Mouse (Mus musculus): ENCODE data around the gene Stx7. TPM values are rescaled to one million over a fixed set of nuclear protein-coding genes. Genes with fewer than 3 reads are reported as not detected.

The Stx7 gene
- polyA plus RNA-seq, 1 experiment from 2014 or later: 42.3 TPM

DNA sequence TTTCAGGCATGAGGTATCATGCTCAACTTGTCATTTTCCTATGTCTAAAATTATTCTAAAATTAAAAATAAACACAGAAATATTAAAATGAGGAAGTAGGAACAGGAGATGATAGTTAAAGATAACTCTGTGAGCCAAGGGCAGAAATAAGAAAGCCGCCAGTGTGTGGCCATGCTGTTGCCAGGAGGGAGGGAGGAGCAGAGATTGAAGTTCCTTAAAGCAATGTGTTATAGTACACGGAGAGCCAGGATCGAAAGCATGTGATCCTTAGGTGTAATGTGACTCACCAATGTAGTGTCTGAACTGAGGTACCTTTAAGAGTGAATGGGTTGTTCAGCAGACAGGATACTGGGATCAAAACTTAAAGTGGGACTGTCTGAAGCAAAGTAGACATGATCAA lies 6.4 kb upstream of the Stx7 start:
- WGBS: 85% methylated on average over 3 of the region's 3 CpGs
- no peak for DNase-seq (ENCODE audit: extremely low spot score, low spot score)

DNA sequence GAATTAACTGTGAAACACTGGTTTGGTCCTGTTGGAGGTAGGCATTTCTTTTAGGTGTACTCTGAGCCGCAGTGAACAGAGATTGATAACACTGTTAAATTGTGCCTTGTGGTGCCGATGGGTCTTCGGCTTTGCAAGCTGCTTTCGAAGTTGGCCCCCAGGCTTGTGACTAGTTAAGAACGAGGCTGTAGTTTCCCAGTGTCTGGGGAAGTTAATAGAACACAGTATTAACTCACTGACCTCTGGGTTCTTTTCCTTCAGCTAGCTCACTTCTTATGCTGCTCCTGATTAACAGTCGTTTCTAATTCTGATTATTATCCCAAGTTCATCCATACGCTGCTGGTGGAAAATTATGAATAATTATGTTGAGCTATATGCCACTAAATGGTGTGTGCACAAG lies 984 bp downstream of the Stx7 start:
- Histone ChIP-seq H3K4me1 (peaks cover 15% of the 10 kb centered on the region), H3K36me3 (replicated peaks) (no peaks in the 10 kb centered on the region), H3K9me3 (no peaks in the 10 kb centered on the region), H3K27ac (no peak overlapping the region), H3K4me3 (peak overlapping the region; percentile 80), H3K27me3 (ENCODE audit: poor library complexity, severe bottlenecking) (no peaks in the 10 kb centered on the region)
- DNase-seq (ENCODE audit: extremely low spot score, low spot score): no peak
- WGBS: 69% methylated on average over 7 of the region's 7 CpGs

More for the DNA sequence above, 6.4 kb upstream of the Stx7 start:
- Histone ChIP-seq H3K9me3 (no peaks in the 10 kb centered on the region), H3K27me3 (ENCODE audit: poor library complexity, severe bottlenecking) (no peaks in the 10 kb centered on the region), H3K36me3 (replicated peaks) (no peaks in the 10 kb centered on the region), H3K4me3 (no peak overlapping the region), H3K4me1 (no peaks in the 10 kb centered on the region), H3K27ac (no peak overlapping the region)

DNA sequence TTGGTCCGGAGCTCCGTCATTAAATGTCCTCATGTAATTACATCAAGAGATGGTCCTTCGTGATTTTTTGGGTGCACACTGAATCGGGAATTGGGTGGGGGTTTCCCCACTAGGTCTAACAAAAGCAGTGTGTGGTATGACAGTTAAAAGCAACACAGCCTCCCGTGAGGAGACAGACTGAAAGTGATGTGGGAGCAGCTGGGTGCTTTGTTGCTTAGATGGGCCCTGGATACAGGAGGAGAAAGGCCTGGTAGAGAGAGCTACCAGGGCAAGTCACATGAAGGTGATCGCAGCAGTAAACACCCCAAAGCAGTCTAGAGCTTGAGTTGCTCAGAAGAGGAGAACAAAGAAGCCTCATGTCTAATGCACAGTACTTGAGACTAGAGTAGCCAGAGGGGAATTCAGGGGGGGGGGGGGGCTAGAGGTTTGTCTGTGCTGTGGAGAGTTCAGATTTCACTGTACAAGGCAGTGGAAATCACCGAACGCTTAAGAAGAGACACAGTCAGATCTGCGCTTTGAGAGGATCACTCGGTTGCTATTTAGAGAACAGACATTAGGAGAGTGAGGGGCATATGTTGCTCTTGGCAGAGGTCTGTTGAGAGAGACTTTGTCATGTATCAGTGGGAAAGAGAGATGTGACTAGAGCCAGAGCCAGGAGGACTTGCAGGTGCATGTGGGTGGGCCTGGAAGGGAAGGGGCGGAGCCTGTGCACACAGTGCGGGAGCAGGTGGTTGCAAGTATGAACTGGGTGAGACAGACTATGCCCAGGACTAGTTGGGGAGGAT lies 9.6 kb downstream of the Stx7 start:
- WGBS: 91% methylated on average over 12 of the region's 12 CpGs
- no peak for DNase-seq (ENCODE audit: extremely low spot score, low spot score)
- H3K36me3 ChIP-seq (replicated peaks): peaks cover 39% of the 10 kb centered on the region
- H3K4me3 ChIP-seq: no peak overlapping the region
- H3K9me3 ChIP-seq: no peaks in the 10 kb centered on the region
- H3K27ac ChIP-seq: no peak overlapping the region
- H3K27me3 ChIP-seq (ENCODE audit: poor library complexity, severe bottlenecking): no peaks in the 10 kb centered on the region
- H3K4me1 ChIP-seq: no peaks in the 10 kb centered on the region

DNA sequence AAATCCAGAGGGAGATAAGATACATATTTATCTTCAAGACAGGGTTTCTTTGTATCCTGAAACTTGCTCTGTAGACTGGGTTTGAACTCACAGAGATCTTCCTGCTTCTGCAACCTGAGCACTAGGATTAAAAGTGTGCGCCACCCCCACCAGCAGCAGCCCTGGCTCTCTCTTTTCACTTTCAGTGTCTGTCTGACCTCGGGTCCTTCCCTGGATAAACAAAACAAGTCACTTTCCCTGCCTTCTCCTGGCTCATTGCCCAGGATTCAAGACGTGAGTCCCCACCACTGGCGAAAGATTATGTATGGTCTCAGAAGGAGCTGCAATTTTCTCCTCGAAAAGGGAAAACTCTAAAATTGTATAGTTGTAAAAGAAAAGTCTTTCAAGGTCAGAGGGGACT lies 10.5 kb downstream of the Stx7 start:
- H3K9me3 ChIP-seq: no peaks in the 10 kb centered on the region
- peaks cover 39% of the 10 kb centered on the region for H3K36me3 ChIP-seq (replicated peaks)
- WGBS: 86% methylated on average over 5 of the region's 5 CpGs
- peaks cover 8% of the 10 kb centered on the region for H3K4me1 ChIP-seq
- H3K27me3 ChIP-seq (ENCODE audit: poor library complexity, severe bottlenecking): no peaks in the 10 kb centered on the region
- no peak overlapping the region for H3K4me3 ChIP-seq
- no peak for DNase-seq (ENCODE audit: extremely low spot score, low spot score)
- H3K27ac ChIP-seq: no peak overlapping the region

DNA sequence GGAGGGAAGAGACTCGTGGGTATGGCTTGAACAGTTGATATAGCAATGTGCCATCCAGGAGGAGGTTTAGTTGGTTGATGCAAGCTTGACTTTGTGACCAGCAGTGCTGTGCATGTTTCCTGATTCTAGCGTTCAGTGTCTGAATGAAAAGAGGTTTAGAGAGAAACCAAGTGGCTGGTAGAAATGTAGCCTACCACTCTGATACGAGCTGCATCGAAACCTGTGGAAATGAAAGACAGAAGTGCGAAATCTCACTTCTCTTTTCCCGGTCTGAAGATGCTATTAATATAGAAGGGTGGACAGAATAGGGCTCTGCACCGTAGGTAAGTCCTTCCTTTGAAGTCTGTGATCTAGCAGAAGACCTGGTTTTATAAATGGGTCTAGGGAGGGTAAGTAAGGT lies 11.2 kb downstream of the Stx7 start:
- H3K36me3 ChIP-seq (replicated peaks): peaks cover 38% of the 10 kb centered on the region
- peaks cover 14% of the 10 kb centered on the region for H3K4me1 ChIP-seq
- H3K27me3 ChIP-seq (ENCODE audit: poor library complexity, severe bottlenecking): no peaks in the 10 kb centered on the region
- H3K27ac ChIP-seq: no peak overlapping the region
- WGBS: 92% methylated on average over 7 of the region's 7 CpGs
- no peak overlapping the region for H3K4me3 ChIP-seq
- H3K9me3 ChIP-seq: no peaks in the 10 kb centered on the region
- no peak for DNase-seq (ENCODE audit: extremely low spot score, low spot score)

DNA sequence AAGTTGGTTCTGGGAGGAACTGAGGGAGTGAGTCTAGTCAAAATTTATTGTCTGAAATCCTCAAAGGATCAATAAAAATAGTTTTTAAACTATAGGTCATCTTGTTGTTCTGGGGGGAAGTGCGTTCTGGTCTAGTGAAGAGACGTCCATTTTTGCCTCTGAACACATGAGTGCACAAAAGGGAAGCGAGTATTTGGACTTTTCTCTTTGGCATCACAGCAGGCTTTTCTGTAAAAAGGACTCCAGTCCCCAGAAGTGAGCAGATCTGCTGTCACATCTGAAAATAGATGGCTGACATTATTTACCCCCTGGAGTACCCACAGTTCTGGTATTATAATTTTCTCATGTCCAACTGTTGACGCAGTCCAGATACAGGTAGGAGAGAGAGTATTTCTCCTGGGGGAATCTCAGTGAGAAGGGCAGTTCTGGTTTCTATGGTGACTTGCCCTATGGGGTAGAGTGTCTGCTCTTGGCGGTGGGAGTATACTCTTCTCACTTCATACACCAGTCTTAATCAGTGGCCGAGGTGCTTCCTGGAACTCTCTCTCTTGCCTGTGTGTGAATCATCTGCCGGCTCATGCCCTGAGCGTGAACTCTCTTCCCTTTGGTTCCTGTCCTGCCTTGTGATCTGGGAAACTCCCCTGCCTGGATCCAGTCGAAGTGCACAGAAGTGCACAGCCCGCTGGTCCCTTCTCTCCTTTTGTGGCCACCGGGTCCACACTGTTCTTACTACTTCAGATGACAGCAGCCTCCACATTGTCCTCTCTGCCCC lies 15.2 kb downstream of the Stx7 start:
- no peaks in the 10 kb centered on the region for H3K9me3 ChIP-seq
- no peak for DNase-seq (ENCODE audit: extremely low spot score, low spot score)
- H3K4me3 ChIP-seq: no peak overlapping the region
- peaks cover 27% of the 10 kb centered on the region for H3K4me1 ChIP-seq
- peaks cover 4% of the 10 kb centered on the region for H3K36me3 ChIP-seq (replicated peaks)
- 52% methylated on average over 11 of the region's 11 CpGs for WGBS
- 0 out of 2 replicates have a peak overlapping the region, but pooled peaks have one; percentile 20 for H3K27ac ChIP-seq
- H3K27me3 ChIP-seq (ENCODE audit: poor library complexity, severe bottlenecking): no peaks in the 10 kb centered on the region

DNA sequence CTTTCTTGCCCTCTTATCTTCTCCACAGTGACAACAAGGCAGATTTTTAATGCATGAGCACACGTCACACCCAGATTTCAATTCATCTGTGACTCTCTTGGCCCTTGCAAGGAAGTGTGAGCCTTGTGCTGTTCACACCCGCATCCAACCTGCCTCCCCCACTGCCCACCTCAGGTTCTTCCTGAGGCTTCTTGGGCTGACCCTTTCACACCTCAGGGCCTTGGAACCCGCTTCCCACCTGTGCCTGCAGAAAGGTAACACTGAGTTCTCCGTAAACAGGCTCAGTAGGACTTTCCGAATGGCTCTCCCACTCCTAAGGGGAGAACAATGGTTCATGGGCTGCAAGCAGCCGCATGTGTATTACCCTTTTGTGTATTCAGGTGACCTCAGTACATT lies 15.8 kb downstream of the Stx7 start:
- Histone ChIP-seq H3K27me3 (ENCODE audit: poor library complexity, severe bottlenecking) (no peaks in the 10 kb centered on the region), H3K9me3 (no peaks in the 10 kb centered on the region), H3K27ac (peak overlapping the region; percentile 20; the same call in 1 of the 2 replicates), H3K4me1 (peaks cover 27% of the 10 kb centered on the region), H3K4me3 (no peak overlapping the region), H3K36me3 (replicated peaks) (no peaks in the 10 kb centered on the region)
- no peak for DNase-seq (ENCODE audit: extremely low spot score, low spot score)
- 68% methylated on average over 6 of the region's 6 CpGs for WGBS

DNA sequence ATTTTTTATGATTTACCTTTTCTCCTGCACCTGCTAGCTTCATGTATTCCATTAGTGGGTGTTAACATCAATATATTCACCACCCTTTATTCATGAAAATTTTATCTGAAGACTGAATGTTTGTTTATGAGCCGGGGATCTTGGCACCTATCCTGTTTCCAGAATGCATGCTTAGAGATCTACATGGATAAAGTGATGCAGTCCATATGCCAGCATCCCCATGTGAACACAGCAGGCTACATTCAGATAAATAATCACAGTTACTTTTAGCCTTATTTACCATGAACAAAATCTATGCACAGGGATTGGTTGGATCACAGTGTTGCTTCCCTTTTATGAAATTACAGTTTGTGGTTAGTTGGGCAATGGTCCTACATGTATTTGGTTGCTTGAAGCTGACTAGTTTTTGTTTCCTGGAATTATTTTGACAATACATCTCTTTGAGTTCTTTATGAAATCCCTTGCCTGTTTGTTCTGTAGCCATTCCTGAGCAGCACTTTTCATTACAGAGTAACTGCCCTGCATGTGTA lies 16.5 kb downstream of the Stx7 start:
- Histone ChIP-seq H3K27ac (no peak overlapping the region), H3K27me3 (ENCODE audit: poor library complexity, severe bottlenecking) (no peaks in the 10 kb centered on the region), H3K4me1 (peaks cover 27% of the 10 kb centered on the region), H3K9me3 (no peaks in the 10 kb centered on the region), H3K4me3 (no peak overlapping the region), H3K36me3 (replicated peaks) (no peaks in the 10 kb centered on the region)
- 74% methylated on average over 1 of the region's 1 CpGs for WGBS
- no peak for DNase-seq (ENCODE audit: extremely low spot score, low spot score)

DNA sequence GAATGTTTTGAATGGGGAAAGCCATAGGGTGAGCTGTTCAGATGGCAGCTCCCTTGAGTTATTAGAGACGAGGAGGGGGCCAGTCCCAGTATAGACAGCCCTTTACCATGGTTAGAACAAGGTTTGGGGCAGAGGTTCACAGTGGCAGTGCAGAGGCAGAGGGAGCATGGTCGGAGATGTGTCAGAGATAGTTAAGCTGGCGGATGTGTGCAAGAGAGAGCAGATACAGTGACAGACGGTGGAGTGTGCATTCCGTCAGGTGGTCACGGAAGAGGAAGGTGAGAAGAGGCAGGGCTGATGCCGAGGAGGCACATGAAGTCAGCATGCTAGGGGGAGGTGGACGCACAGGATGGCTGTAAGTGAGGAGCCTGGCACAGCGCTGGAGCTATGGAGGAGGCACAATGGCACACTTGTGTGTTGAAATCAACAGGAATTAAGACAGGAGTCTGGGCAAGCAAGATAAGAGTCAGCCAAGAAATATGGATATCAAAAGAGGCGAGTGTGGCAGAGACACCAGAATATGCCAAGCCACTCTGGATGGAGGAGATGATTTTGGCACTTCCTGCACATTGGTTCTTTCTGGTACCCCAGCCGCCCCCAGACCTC lies 19.0 kb downstream of the Stx7 start:
- Histone ChIP-seq H3K4me3 (no peak overlapping the region), H3K4me1 (peaks cover 27% of the 10 kb centered on the region), H3K27me3 (ENCODE audit: poor library complexity, severe bottlenecking) (no peaks in the 10 kb centered on the region), H3K9me3 (no peaks in the 10 kb centered on the region), H3K27ac (no peak overlapping the region), H3K36me3 (replicated peaks) (no peaks in the 10 kb centered on the region)
- 94% methylated on average over 11 of the region's 11 CpGs for WGBS
- DNase-seq (ENCODE audit: extremely low spot score, low spot score): no peak

DNA sequence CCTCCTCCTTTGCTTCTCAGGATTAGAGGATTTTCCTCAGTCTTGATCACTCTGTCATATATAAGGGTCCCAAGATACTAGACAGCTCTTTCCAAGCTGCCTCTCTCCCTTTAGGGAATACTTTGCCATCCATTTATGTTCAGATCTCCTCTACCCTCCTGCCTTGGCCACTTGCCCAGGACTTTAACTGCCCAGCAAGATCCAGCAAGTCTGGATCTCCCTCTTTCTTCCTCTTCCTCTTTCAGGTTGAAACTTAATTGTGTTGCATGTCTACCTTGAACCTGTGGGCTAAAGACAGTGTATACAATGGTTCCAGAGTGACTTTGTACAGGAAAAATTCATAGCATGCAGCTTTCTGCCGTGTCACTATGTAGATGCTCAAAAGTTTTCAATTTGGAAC lies 19.8 kb downstream of the Stx7 start:
- Histone ChIP-seq H3K27ac (no peak overlapping the region), H3K4me3 (no peak overlapping the region), H3K4me1 (peaks cover 26% of the 10 kb centered on the region), H3K9me3 (no peaks in the 10 kb centered on the region), H3K36me3 (replicated peaks) (no peaks in the 10 kb centered on the region), H3K27me3 (ENCODE audit: poor library complexity, severe bottlenecking) (no peaks in the 10 kb centered on the region)
- 92% methylated on average over 1 of the region's 1 CpGs for WGBS
- no peak for DNase-seq (ENCODE audit: extremely low spot score, low spot score)

DNA sequence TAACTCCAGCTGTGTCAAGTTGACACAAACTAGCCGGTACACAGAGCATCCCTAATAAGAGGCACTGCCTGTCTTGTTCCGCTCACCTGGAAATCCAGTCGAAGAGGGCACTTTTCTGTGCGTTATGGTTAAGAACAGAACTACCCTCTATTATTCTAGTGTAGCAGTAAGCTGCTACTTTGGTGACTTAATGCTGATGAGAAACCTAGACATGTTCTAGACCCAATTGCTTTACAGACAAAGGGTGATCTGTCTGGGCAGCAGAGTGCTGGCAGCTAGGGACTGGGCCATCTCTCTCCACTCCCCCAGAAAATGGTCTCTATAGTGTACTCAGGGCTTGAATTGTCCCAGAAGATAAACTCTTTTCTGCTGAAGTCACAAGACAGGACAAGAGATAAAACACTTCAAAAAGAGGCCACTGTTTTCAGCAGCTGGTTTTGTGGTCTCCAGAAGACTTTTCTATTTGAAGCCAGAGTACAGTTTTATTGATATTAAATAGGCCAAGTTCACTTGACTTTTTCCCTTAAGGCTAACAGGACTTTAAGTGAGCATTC lies 22.9 kb downstream of the Stx7 start:
- no peak for DNase-seq (ENCODE audit: extremely low spot score, low spot score)
- H3K9me3 ChIP-seq: no peaks in the 10 kb centered on the region
- H3K4me3 ChIP-seq: no peak overlapping the region
- WGBS: 91% methylated on average over 4 of the region's 4 CpGs
- H3K36me3 ChIP-seq (replicated peaks): no peaks in the 10 kb centered on the region
- no peaks in the 10 kb centered on the region; the same call in 1 of the 2 replicates for H3K4me1 ChIP-seq
- no peaks in the 10 kb centered on the region for H3K27me3 ChIP-seq (ENCODE audit: poor library complexity, severe bottlenecking)
- no peak overlapping the region for H3K27ac ChIP-seq

DNA sequence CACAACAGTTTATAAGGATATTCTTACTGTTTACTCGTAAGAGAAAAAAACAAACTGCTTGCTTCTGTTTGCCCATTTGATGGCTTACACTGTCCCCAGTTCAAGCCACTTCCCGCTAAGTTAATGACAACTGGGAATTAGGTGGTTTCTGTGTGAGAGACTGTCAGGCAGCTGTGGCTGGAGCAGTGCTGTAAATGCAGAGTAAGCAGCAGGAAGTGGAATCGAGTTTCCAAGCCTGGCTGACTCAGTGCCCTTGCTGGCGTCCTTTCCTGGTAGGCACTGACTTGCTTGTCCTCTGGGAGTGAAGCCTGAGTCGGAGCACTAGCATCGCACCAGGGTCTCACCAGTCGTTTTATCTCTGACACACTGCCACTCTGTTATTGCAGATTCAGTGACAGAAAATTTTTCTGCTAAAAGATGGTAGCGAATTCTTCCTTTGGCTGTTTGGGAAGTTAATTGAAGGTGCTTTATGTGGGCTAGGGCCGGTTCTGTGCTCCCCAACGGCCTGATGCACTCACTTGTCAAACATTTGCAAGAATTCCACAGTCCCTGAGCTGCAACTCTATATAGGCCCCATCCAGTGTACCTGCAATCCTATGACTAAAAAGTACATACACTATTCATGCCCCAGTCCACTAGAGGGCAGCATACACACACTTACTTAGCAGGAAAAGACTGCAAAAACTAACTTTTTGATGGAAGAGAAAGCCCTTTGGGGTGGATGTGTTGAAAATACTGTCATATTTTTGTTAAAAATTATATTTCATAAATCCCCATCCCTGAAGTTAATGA lies 24.3 kb downstream of the Stx7 start:
- peak; percentile 36 for DNase-seq (ENCODE audit: extremely low spot score, low spot score)
- WGBS: 57% methylated on average over 10 of the region's 10 CpGs
- no peaks in the 10 kb centered on the region for H3K27me3 ChIP-seq (ENCODE audit: poor library complexity, severe bottlenecking)
- H3K9me3 ChIP-seq: no peaks in the 10 kb centered on the region
- H3K4me1 ChIP-seq: no peaks in the 10 kb centered on the region
- no peak overlapping the region for H3K27ac ChIP-seq
- no peaks in the 10 kb centered on the region for H3K36me3 ChIP-seq (replicated peaks)
- H3K4me3 ChIP-seq: no peak overlapping the region
